Mouse (Mus musculus) neural tube, embryonic 15.5 days (tissue): ENCODE results near the gene Rcan3. TPM values are rescaled to one million over a fixed set of nuclear protein-coding genes. Genes with fewer than 3 reads are reported as not detected.

Experiments used
- ATAC-seq: fragments of 200-750 bp; cut with Nextera tagmentation; 2 replicates; pipeline ENCODE4 v1.8.0; 2017; ENCODE audit warnings: mild to moderate bottlenecking, moderate TSS enrichment, moderate library complexity; ENCODE audit not compliant: low FRiP score
- H3K27ac ChIP-seq: fragments of 300-500 bp; sonication (generic); replicated peaks from 2 replicates; pipeline ENCODE4 v1.5.1; 2015; ENCODE audit warnings: mild to moderate bottlenecking, inconsistent platforms
- H3K27me3 ChIP-seq: fragments of 300-500 bp; sonication (generic); replicated peaks from 2 replicates; pipeline ENCODE4 v1.6.1; 2015; ENCODE audit warnings: inconsistent platforms
- H3K36me3 ChIP-seq: fragments of 300-500 bp; sonication (generic); 2 replicates; pipeline ENCODE4 v1.6.1; 2015; ENCODE audit warnings: inconsistent platforms
- H3K4me1 ChIP-seq: fragments of 300-500 bp; sonication (generic); 2 replicates; pipeline ENCODE4 v1.6.1; 2015; ENCODE audit warnings: inconsistent platforms
- H3K4me2 ChIP-seq: fragments of 300-500 bp; sonication (generic); 2 replicates; pipeline ENCODE4 v1.6.1; 2015; ENCODE audit warnings: inconsistent platforms, mild to moderate bottlenecking, moderate library complexity
- H3K4me3 ChIP-seq: fragments of 300-500 bp; sonication (generic); replicated peaks from 2 replicates; pipeline ENCODE4 v1.5.1; 2015; ENCODE audit warnings: mild to moderate bottlenecking, inconsistent platforms
- H3K9ac ChIP-seq: fragments of 300-500 bp; sonication (generic); replicated peaks from 2 replicates; pipeline ENCODE4 v1.6.1; 2015; ENCODE audit warnings: mild to moderate bottlenecking, inconsistent platforms
- H3K9me3 ChIP-seq: fragments of 300-500 bp; sonication (generic); replicated peaks from 2 replicates; pipeline ENCODE4 v1.6.1; 2016; ENCODE audit warnings: inconsistent platforms
- WGBS: fragments of 180-500 bp; shearing (Covaris S2); methylation state at CpG from one replicate; pipeline ENCODE4 v1.1.7; 2015; ENCODE audit warnings: mixed read lengths; 5-methylcytosine and 5-hydroxymethylcytosine counted together
- polyA plus RNA-seq: library from polyadenylated mRNA; unstranded; fragments of >200 nt; fragmentation: Nextera tagmentation; extraction: Ambion mirVana; gene quantifications from 2 replicates; pipeline ENCODE4 v1.2.1, GENCODE M21; 2015

The Rcan3 gene
- polyA plus RNA-seq, 1 experiment from 2014 or later, result 47.8 TPM

DNA sequence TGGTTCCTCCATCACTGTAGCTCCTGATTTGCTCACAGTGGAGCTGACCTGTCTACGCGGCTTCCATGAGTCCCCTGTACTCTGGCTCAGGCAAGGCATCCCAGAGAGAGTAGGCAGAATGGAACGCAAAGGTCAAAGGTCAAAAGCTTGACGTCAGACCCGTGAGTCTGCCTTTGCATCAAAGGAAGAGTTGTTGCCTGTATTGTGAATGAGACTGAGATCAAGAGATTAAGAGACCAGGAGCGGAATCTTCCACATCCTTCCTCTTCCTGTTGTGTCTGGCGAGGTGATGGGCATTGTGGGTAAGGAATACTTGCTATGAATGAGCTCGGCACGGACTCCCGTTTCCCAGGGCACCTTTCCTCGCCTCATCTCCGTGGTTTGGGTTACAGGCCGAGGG is 2.6 kb upstream of the Rcan3 start:
- H3K27me3 ChIP-seq, result no peaks in the 10 kb centered on the region
- 60% methylated on average over 13 of the region's 13 CpGs for WGBS
- no peak overlapping the region for H3K4me2 ChIP-seq
- no peak overlapping the region for H3K27ac ChIP-seq
- H3K9me3 ChIP-seq, result no peaks in the 10 kb centered on the region
- no peaks in the 10 kb centered on the region for H3K36me3 ChIP-seq
- no peak overlapping the region for H3K9ac ChIP-seq
- peaks cover 32% of the 10 kb centered on the region for H3K4me1 ChIP-seq
- no peak for ATAC-seq
- H3K4me3 ChIP-seq, result no peak overlapping the region

DNA sequence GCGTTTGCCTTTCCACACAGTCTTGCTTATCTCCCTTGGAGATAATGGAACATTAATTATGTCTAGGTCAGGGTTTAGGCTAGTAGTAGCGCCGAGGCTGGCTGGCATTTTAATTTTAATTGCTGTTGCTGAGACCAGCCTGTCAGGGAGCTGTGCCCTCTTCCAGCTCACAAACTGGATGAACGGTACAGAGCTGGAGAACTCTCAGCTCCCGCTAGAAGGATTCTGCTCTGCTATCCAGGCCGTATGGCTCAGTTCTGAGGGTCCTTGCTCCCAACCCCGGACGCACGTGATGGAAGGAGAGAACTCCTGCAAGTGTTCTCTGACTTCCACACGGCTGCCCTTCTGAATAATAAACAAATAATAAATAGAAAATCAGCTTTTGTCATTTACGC is 739 bp upstream of the Rcan3 start:
- peak; percentile 53 for ATAC-seq
- Histone ChIP-seq H3K4me1 (peaks cover 30% of the 10 kb centered on the region), H3K9ac (peak overlapping the region; percentile 71), H3K4me2 (peak overlapping the region; percentile 92), H3K27me3 (no peaks in the 10 kb centered on the region), H3K9me3 (no peaks in the 10 kb centered on the region), H3K27ac (peak overlapping the region; percentile 86), H3K36me3 (no peaks in the 10 kb centered on the region), H3K4me3 (peak overlapping the region; percentile 81)
- WGBS, result 27% methylated on average over 11 of the region's 11 CpGs

DNA sequence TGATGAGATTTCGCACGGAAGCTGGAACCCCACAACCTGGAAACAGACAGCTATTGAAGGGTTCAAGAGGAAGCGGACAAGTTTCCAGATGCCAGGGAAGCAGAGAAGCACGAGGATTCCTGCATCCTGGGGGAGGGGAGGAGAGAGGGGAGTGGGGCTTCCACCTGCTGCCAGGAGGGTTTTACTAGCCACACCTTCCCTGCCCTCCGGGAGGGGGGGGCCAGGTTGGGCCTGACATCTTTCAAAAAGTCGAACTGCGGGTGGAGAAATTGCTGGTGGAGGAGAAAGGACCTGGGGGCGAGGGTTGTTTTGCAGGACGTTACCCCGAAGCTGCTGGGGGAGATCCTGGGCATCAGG is 589 bp downstream of the Rcan3 start:
- peak overlapping the region; percentile 81 for H3K4me3 ChIP-seq
- no peaks in the 10 kb centered on the region for H3K27me3 ChIP-seq
- peak overlapping the region; percentile 77 for H3K27ac ChIP-seq
- ATAC-seq, result 0 out of 2 replicates have a peak, but pooled peaks have one; percentile 13
- H3K36me3 ChIP-seq, result no peaks in the 10 kb centered on the region
- WGBS, result 6% methylated on average over 10 of the region's 10 CpGs
- H3K9me3 ChIP-seq, result no peaks in the 10 kb centered on the region
- peaks cover 26% of the 10 kb centered on the region for H3K4me1 ChIP-seq
- H3K9ac ChIP-seq, result peak overlapping the region; percentile 74
- H3K4me2 ChIP-seq, result peak overlapping the region; percentile 92

DNA sequence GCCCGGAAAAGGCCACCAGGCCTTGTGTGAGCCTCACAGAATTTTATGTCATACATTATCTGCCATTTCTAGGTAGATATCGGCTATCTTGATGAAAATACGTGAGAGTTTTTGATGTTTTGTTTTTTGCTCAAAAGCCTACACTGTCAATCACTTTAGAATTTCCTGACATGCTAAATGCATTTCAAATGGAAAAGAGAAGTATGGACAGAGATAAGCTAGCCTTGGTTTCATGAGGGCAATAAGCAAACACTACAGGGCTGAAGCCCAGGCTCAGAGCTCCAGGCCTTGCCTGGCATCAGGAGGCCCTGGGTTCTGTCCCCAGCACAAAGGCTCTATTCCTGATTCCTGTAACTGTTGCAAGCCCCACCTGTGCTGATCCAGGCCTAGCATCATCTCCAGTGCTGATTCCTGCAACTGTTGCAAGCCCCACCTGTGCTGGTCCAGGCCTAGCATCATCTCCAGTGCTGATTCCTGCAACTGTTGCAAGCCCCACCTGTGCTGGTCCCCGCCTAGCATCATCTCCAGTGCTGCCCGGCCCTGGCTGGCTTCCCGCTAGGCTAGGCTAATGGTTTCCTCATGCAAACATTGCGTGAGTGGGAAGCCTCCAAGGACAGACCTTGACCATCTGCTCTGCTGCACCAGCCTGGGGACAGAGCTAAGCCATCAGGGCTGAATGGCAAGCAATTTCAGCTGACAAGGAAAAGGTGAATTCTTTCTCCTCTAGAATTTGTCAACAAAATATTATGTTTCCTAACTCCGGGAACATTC is 3.5 kb downstream of the Rcan3 start:
- Histone ChIP-seq H3K9me3 (no peaks in the 10 kb centered on the region), H3K4me2 (no peak overlapping the region), H3K27me3 (no peaks in the 10 kb centered on the region), H3K9ac (no peak overlapping the region), H3K4me1 (peaks cover 26% of the 10 kb centered on the region), H3K27ac (no peak overlapping the region), H3K4me3 (no peak overlapping the region), H3K36me3 (no peaks in the 10 kb centered on the region)
- 84% methylated on average over 8 of the region's 8 CpGs for WGBS
- ATAC-seq, result no peak

DNA sequence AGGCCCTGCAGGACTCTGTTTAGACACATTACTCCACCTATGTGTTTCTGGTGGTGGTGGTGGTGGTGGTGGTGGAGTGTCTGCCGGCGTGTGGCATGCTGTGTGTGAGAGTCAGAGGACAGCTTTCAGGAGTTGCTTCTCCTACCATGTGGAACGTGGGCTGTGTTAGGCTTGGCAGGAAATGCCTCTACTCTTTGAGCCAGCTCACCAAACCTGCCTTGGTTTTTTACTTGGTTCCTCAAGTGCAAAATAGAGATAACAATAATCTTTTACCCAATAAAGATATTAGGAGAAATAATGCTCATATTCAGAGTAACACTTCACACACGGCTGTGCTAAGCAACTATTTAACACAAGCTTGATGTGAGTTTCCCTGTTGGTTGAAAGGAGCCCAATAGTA is 4.3 kb downstream of the Rcan3 start:
- no peak overlapping the region for H3K4me2 ChIP-seq
- H3K4me3 ChIP-seq, result no peak overlapping the region
- WGBS, result 95% methylated on average over 4 of the region's 4 CpGs
- H3K9ac ChIP-seq, result no peak overlapping the region
- peaks cover 4% of the 10 kb centered on the region; the same call in 1 of the 2 replicates for H3K36me3 ChIP-seq
- H3K27me3 ChIP-seq, result no peaks in the 10 kb centered on the region
- H3K27ac ChIP-seq, result no peak overlapping the region
- ATAC-seq, result no peak
- no peaks in the 10 kb centered on the region for H3K9me3 ChIP-seq
- H3K4me1 ChIP-seq, result peaks cover 21% of the 10 kb centered on the region

DNA sequence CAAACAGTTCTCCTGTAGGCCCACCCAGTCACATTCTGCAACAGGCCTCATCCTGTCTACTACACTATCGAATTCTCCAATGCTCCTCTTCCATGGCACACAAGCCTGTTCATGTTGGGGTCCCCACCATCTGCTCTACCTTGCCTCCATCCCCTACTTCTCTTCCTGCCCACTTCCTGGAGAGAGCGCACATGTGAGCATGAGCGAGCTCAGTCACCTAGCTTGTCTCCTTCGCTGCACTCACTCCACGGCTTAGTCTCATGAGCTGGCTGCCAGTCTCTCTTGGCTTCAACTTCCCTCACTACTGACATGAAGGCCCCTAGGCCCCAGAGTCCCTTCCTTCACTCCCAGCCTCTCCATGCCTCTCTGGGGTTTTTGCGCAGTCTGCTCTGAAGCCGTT is 7.1 kb downstream of the Rcan3 start:
- 92% methylated on average over 7 of the region's 7 CpGs for WGBS

DNA sequence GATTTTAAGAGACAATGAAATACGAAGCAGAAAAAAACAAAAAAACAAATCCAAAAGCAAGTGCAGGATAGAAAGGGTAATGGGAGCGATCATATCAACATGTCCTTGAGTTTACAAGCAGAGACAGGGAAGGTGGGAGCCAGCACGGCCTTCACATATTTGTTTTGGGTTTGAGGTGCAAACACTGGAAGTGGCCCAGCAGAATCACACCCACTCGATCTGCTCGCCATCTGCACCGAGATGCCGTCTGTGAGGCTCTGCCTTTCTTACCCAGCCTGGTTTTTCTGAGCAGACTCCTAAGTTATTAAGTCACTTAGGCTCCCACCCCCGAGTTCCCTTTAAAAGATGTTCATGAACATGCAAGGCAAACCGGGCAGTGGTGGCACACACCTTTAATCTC is 8.0 kb downstream of the Rcan3 start:
- no peaks in the 10 kb centered on the region for H3K4me1 ChIP-seq
- H3K4me2 ChIP-seq, result no peak overlapping the region
- no peaks in the 10 kb centered on the region for H3K27me3 ChIP-seq
- no peak overlapping the region for H3K27ac ChIP-seq
- peaks cover 18% of the 10 kb centered on the region for H3K36me3 ChIP-seq
- H3K9ac ChIP-seq, result no peak overlapping the region
- no peak for ATAC-seq
- 82% methylated on average over 9 of the region's 9 CpGs for WGBS
- no peak overlapping the region for H3K4me3 ChIP-seq
- no peaks in the 10 kb centered on the region for H3K9me3 ChIP-seq

More for the DNA sequence above, 7.1 kb downstream of the Rcan3 start:
- H3K4me2 ChIP-seq, result no peak overlapping the region
- no peak overlapping the region for H3K27ac ChIP-seq
- ATAC-seq, result no peak
- H3K4me3 ChIP-seq, result no peak overlapping the region
- H3K36me3 ChIP-seq, result peaks cover 18% of the 10 kb centered on the region
- no peak overlapping the region for H3K9ac ChIP-seq
- no peaks in the 10 kb centered on the region for H3K27me3 ChIP-seq
- H3K4me1 ChIP-seq, result peaks cover 2% of the 10 kb centered on the region; the same call in 1 of the 2 replicates
- no peaks in the 10 kb centered on the region for H3K9me3 ChIP-seq

DNA sequence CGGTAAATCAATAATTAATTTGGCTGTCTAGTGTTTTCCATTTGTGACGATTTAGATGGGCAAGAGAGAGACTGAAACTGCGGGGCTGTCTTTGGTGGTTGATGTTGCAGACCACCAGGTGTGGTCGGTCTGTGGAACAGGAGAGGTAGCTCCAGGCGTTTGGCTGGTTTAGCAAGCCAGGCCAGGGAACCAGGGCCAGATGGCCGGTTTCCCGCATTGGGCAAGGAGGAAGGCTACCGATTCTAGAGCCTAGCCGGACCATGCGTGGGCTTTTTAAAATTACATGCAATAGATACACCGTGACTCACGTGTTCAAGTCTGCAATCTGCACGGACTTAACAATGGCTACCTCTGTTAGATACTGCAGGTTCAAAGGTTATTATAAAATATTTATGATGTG is 12.7 kb downstream of the Rcan3 start:
- ATAC-seq, result no peak
- Histone ChIP-seq H3K4me3 (no peak overlapping the region), H3K27ac (no peak overlapping the region), H3K4me1 (no peaks in the 10 kb centered on the region), H3K27me3 (no peaks in the 10 kb centered on the region), H3K4me2 (no peak overlapping the region), H3K9ac (no peak overlapping the region), H3K9me3 (no peaks in the 10 kb centered on the region), H3K36me3 (peaks cover 58% of the 10 kb centered on the region)
- 92% methylated on average over 13 of the region's 13 CpGs for WGBS

DNA sequence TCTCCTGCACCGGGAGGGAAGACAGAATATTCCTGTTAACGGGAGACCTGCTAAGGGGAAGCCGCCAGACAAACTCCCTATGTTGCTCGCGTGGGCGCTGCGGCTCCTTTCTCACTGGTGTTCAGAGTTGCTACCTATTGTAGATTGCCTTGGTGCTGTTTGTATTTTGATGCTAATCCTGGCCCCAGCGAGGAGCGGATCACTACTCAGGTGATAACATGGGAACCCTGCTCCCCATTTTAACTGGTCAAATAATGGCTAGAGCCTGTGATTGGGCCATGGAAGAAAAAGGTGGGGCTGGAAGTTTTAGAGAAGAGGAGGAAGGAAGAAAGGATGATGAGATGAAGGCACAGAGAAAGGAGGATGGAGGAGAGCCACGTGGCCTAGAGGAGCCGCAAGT is 13.2 kb downstream of the Rcan3 start:
- 85% methylated on average over 11 of the region's 11 CpGs for WGBS
- H3K4me2 ChIP-seq, result no peak overlapping the region
- no peak overlapping the region for H3K27ac ChIP-seq
- H3K4me1 ChIP-seq, result no peaks in the 10 kb centered on the region
- no peaks in the 10 kb centered on the region for H3K9me3 ChIP-seq
- no peak overlapping the region for H3K4me3 ChIP-seq
- H3K9ac ChIP-seq, result no peak overlapping the region
- peaks cover 62% of the 10 kb centered on the region for H3K36me3 ChIP-seq
- no peak for ATAC-seq
- H3K27me3 ChIP-seq, result no peaks in the 10 kb centered on the region

DNA sequence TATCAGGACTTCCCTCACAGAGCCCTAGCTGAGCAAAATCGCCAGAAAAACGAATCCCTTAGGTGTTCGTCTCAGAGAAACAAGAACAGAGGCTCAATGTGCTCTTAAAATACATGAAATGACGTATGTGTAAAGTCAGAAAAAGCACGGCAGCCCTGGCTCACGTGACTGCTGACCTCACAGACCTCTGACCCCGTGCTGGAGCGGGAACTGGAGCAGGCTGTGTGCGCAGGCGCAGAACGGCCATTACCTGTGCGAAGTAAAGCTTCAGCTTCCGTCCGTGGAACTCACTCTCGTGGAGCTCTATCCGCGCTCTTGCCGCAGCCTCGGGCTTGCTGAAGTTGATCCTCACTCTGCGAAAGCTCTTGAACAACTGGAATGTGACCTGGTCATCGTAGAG is 13.7 kb downstream of the Rcan3 start:
- Histone ChIP-seq H3K36me3 (peaks cover 65% of the 10 kb centered on the region), H3K27ac (no peak overlapping the region), H3K9ac (no peak overlapping the region), H3K4me3 (no peak overlapping the region), H3K9me3 (no peaks in the 10 kb centered on the region), H3K4me1 (no peaks in the 10 kb centered on the region), H3K27me3 (no peaks in the 10 kb centered on the region), H3K4me2 (no peak overlapping the region)
- 91% methylated on average over 21 of the region's 21 CpGs for WGBS
- ATAC-seq, result no peak

DNA sequence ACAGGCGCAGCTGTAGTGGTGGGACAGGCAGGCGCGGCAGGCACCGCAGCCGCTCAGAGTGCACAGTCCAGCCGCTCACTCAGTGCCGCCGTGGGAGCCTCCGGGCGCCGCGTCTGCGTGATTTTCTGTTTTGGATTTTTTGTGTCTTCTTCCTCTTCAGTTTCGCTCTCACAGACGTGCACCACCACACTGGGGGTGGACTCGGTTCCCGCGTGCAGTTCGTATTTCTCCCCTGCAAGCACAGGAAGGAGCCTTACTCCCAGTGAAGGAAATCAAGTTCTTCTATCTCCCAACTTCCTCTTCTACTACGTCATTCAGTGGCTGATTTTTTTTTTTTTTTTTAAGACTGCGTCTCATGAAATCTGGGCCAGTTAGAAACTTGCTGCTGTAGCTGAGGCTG is 17.3 kb downstream of the Rcan3 start:
- Histone ChIP-seq H3K9ac (no peak overlapping the region), H3K9me3 (no peaks in the 10 kb centered on the region), H3K27ac (no peak overlapping the region), H3K4me2 (no peak overlapping the region), H3K36me3 (peaks cover 76% of the 10 kb centered on the region), H3K4me1 (no peaks in the 10 kb centered on the region), H3K4me3 (no peak overlapping the region), H3K27me3 (no peaks in the 10 kb centered on the region)
- WGBS, result 91% methylated on average over 21 of the region's 21 CpGs
- ATAC-seq, result no peak

DNA sequence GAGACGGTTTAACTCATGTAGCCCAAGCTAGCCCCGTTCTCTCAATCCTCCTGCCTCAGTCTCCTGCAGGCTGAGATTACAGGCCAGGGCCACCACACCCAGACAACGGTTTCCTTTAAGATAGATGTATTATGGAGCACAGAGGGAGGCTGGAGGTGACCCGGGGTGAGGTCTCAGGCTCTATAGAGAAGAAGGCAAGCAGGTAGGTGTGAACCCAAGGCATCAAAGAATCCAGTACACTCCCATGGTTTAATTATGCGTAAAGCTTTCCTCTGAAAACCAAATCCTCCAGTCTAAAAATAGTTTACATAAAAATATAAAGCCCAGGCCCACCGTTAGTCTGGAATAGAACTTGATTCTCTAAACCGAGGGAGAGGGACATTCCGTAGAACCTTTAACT is 20.2 kb downstream of the Rcan3 start:
- Histone ChIP-seq H3K27ac (no peak overlapping the region), H3K4me2 (no peak overlapping the region), H3K9ac (no peak overlapping the region), H3K9me3 (no peaks in the 10 kb centered on the region), H3K36me3 (peaks cover 68% of the 10 kb centered on the region), H3K4me3 (no peak overlapping the region), H3K4me1 (no peaks in the 10 kb centered on the region), H3K27me3 (no peaks in the 10 kb centered on the region)
- WGBS, result 82% methylated on average over 8 of the region's 8 CpGs
- ATAC-seq, result no peak
